Mouse (Mus musculus) liver, postnatal 0 days (tissue): Measurements from ENCODE around the gene G3bp2.

Source experiments
- CTCF ChIP-seq: sonication (generic); IDR thresholded peaks from 2 replicates; pipeline ENCODE4 v1.5.1; 2016; ENCODE audit warnings: antibody characterized with exemption, low read depth
- EP300 ChIP-seq: IDR thresholded peaks from 2 replicates; pipeline ENCODE4 v1.6.1; 2016; ENCODE audit warnings: antibody characterized with exemption, low read depth, mild to moderate bottlenecking

- TF ChIP-seq CTCF = no peak
- no peak for TF ChIP-seq EP300
These were observed 33.1 kb downstream of the G3bp2 start for GRCm38 (mm10) chr5:92050419-92050818.
